Mouse (Mus musculus): ENCODE data around the gene Dock10.
A peak's percentile ranks its signal among the peaks of the same experiment; 100 is the strongest.

Gene Dock10

GRCm38 (mm10) chr1:80728183-80728582 is 30.1 kb downstream of the Dock10 start:
- DNase-seq (ENCODE audit: low read depth) = no peak

- no peak for DNase-seq (ENCODE audit: low read depth)
Measured at GRCm38 (mm10) chr1:80727403-80727802, 30.9 kb downstream of the Dock10 start.

GRCm38 (mm10) chr1:80722647-80723046 is 35.7 kb downstream of the Dock10 start:
- DNase-seq (ENCODE audit: low read depth) = peak; percentile 36

- no peak for DNase-seq (ENCODE audit: low read depth)
Measured at GRCm38 (mm10) chr1:80722001-80722400, 36.3 kb downstream of the Dock10 start.

DNA sequence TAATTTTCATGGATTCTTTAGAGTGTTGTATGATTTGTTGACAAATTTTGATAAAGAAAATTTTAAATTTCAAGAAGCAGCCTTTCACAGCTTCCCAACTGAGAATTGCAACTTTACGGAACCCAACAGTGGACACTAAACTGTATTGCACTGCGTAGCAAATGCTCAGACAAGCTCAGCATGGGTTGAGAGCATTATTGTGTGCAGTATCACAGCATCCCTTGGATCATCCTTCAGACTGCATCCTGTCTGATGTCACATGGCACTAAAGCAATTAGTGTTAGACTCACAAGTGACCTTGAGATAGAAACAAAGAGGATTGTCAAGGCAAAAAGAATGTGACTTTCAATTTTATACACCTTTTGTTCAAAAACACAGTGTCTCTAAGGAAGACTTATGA is 37.1 kb downstream of the Dock10 start:
- DNase-seq (ENCODE audit: low read depth) = no peak

DNA sequence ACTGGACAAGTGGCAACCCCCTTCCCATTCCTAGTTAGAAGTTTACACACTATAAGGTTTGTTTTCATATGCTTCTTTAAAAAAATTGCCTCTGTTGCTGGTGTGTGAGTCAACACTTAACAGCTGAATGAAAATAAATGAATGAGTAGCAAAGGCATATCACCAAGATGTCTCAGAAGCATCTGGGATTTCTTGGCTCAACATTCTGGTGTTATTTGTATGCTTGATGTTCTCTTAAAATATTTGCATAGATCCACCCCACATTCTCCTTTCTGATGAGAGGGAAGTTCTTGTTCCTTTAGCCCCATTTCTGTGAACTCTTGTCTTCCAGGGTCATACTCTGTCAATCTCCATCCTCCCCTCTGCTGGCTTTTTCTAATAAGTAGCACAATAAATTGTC is 38.2 kb downstream of the Dock10 start:
- DNase-seq (ENCODE audit: low read depth) = no peak

- DNase-seq (ENCODE audit: low read depth) = no peak
Measured at GRCm38 (mm10) chr1:80719436-80719835, 38.9 kb downstream of the Dock10 start.

- DNase-seq (ENCODE audit: low read depth) = no peak
Measured at GRCm38 (mm10) chr1:80718666-80719065, 39.7 kb downstream of the Dock10 start.

DNA sequence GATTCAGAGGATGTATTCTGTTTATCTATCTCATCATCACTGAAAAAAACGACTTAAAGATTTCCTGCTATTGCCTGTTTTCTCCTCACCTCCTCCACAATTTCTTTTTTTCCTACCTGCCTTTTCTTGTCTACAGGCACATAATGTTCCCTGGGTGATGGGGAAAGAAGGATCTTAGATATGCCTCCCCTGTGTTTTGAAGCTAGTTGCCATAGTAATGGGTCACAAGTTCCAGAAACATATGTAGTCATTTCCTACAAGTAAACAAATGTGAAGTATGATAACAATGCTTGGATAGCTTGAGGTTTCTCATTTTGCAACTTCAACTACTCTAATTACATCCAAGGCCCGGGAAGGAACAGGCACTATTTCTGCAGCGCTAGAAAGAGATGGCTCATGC is 42.4 kb downstream of the Dock10 start:
- no peak for DNase-seq (ENCODE audit: low read depth)

DNA sequence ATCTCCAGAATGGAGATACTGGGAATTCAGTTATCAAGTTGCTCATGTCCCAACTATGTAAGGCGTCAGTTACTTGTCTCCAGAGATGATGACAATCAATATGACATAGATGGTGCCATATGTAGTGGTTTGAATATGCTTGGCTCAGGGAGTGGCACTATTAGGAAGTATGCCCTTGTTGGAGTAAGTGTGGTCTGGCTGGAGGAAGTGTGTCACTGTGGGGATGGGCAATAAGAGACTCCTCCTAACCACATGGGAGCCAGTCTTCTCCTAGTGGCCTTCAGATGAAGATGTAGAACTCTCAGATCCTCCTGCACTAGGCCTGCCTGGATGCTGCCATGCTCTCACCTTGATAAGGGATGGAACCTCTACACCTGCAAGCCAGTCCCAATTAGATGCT is 44.4 kb downstream of the Dock10 start:
- no peak for DNase-seq (ENCODE audit: low read depth)

- DNase-seq (ENCODE audit: low read depth) = no peak
Measured at GRCm38 (mm10) chr1:80710607-80711261, 47.6 kb downstream of the Dock10 start.

- DNase-seq (ENCODE audit: low read depth) = no peak
Measured at GRCm38 (mm10) chr1:80710097-80710541, 48.2 kb downstream of the Dock10 start.

DNA sequence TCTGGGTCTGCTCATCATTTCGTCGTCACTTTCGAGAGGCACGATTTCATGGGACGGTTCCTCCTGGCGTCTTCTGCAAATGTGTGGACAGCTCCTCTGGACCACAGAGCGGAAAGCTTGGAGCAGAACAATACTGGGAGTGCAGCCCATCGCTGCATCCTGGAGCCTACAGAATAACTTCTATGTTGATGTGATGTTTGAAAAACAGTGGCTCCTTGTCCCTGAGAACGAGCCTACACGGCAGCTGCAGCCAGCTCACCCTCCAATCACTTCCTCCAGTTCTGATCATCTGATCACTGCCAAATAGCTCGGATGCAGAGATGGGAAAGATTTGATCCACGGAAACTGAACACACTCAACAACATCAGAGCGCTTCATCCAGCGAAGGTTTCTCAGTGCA is 49.0 kb downstream of the Dock10 start:
- DNase-seq (ENCODE audit: low read depth) = no peak

DNA sequence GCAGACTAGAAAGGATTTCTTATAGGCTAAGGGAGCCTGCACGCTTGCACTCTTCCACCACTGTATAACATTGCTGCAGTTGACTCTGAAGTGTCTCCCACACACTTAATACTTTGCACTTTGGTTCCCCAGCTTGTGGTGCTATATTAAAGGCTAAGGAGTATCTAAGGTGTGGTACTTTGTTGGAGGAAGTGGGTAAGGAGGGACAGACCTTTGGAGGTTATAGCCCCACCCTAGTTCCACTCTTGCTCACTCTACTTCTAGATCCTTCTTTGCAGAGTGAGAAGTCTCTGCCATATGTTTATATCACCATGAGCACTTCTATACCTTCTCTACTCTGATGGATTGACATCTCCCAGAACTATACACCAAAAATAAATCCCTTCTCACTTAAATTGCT is 55.0 kb downstream of the Dock10 start:
- DNase-seq (ENCODE audit: low read depth) = no peak

- DNase-seq (ENCODE audit: low read depth) = no peak
Measured at GRCm38 (mm10) chr1:80676004-80676673, 82.2 kb downstream of the Dock10 start.

GRCm38 (mm10) chr1:80671730-80672129 is 86.6 kb downstream of the Dock10 start:
- no peak for DNase-seq (ENCODE audit: low read depth)

GRCm38 (mm10) chr1:80671056-80671455 is 87.3 kb downstream of the Dock10 start:
- no peak for DNase-seq (ENCODE audit: low read depth)

DNA sequence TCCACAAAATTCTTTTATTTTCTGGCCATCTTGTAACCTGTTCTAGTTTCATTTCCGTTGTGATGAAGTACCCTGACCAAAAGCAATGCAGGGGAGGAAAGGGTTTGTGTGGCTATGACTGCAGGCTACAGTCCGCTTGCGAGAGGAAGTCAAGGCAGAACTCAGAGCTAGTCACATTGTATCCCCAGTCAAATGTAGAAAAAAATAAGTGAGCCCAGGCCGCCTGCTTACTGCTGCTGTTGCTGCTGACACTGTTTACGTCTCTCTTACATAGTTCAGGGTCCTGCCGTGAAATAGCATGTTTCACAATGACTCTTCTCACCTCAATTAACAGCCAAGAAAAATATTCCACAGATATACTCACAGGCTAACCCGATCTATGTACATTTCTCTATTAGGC is 87.9 kb downstream of the Dock10 start:
- no peak for DNase-seq (ENCODE audit: low read depth)

DNA sequence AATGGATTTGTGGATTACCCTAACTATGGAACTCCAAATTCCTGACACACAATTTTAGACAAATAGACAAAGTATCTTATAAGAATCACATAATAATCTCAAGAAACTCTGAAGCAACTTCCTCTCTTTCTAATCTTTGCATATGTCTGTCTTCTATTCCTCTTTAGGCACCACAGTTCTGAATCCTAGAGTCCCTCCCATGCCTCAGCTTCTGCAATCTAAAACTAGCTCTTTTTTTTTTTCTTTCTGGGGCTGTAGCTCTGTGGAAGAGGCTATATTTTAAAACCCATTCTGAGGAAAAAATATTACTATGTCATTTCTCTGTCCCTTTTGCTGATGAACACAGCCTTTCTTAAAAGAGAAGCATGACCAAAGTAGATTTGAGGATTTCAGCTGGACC is 92.6 kb downstream of the Dock10 start:
- DNase-seq (ENCODE audit: low read depth) = no peak

- no peak for DNase-seq (ENCODE audit: low read depth)
Measured at GRCm38 (mm10) chr1:80665161-80665560, 93.2 kb downstream of the Dock10 start.

DNA sequence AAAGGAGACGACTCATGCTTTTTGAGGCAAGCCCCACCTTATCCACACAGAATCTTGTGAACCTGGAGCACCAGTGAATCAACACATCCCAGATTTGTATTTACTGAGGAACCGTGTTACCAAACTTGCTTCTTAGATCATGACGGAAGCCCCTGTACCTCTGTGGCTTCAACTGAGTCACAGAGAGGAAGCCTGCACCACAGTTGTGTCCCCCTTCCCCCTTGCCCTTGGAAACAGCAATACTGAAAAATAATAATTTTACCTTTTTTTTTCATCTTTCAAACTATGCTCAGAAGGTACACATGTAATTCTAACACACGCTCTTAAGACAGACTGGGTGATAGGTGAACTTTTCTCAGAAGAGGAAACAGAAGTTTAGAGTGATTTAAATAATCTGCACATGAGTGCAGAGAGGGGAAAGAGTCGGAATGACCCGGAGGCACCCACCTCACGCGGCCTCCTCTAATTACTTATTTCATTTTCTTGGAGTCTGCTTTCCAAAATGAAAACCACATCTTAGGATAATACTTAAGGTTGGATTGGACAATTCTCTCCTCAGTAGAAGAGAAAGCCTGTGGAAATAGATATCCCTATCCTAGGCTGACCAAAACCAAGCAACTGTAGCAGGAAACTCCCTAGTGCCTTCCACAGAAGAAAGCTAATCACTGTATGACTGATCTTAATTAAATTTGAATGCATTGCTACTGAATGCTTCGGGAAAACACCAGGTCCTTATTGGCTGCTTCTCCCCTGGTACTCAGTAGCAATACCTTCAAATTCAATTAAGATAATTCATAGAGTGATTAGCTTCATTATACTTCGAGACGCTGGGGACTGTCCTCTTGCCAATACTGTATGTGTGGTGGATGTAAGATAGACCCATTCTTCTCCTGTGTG is 96.6 kb downstream of the Dock10 start:
- DNase-seq (ENCODE audit: low read depth) = no peak

GRCm38 (mm10) chr1:80659465-80660245 is 98.7 kb downstream of the Dock10 start:
- no peak for DNase-seq (ENCODE audit: low read depth)

All from c-Kit-positive CD71-negative TER-119-negative erythroid progenitor cells, embryonic 14.5 days (primary cell).